Comparison of ENCODE assay signal across 11 mouse cellular contexts in genomic region chr16:77636497-77636896, GRCm38 (mm10). TPM values are rescaled to one million over a fixed set of nuclear protein-coding genes. Genes with fewer than 3 reads are reported as not detected.
DNase-seq lines count a peak whose midpoint lies in the region; ATAC-seq lines count a peak whose summit lies in the region.
"Had no signal": no experiment of that assay in that cellular context is flagged by ENCODE, and none has a peak within 500 bp of the region (broad histone marks: within the 10 kb centered on the region; RNA-seq: fewer than 3 reads in every experiment).

No protein-coding gene starts in this region.

- H3K4me2 ChIP-seq in midbrain, embryonic 12.5 days (replicated peaks): no peak overlapping the region
- no peak overlapping the region for H3K4me2 ChIP-seq in stomach, embryonic 15.5 days

- H3K9me3 ChIP-seq in midbrain, embryonic 12.5 days: no peaks in the 10 kb centered on the region
- H3K9me3 ChIP-seq in midbrain, embryonic 10.5 days (replicated peaks): no peaks in the 10 kb centered on the region
- no peaks in the 10 kb centered on the region for H3K9me3 ChIP-seq in stomach, embryonic 15.5 days

- peaks cover 12% of the 10 kb centered on the region for H3K4me1 ChIP-seq in midbrain, embryonic 12.5 days
- peaks cover 12% of the 10 kb centered on the region for H3K4me1 ChIP-seq in midbrain, embryonic 10.5 days
- H3K4me1 ChIP-seq in stomach, embryonic 15.5 days: no peaks in the 10 kb centered on the region

- 29% methylated on average over 6 of the region's 6 CpGs for WGBS in midbrain, embryonic 12.5 days
- WGBS in midbrain, embryonic 10.5 days: 55% methylated on average over 6 of the region's 6 CpGs
- 21% methylated on average over 6 of the region's 6 CpGs for WGBS in stomach, embryonic 15.5 days

- peak overlapping the region; percentile 71 for H3K27ac ChIP-seq in midbrain, embryonic 12.5 days (replicated peaks)
- H3K27ac ChIP-seq in midbrain, embryonic 10.5 days (replicated peaks): no peak overlapping the region
- peak overlapping the region; percentile 59 for H3K27ac ChIP-seq in stomach, embryonic 15.5 days

- DNase-seq in gastrocnemius, postnatal 14 days: peak; percentile 10
- no peak for DNase-seq in gastrocnemius, postnatal 36 days
- no peak for DNase-seq in midbrain, embryonic 10.5 days (ENCODE audit: low spot score)
- peak; percentile 14 for DNase-seq in kidney, postnatal 14 days
- DNase-seq: adrenal gland, postnatal 25 days had no signal

- intact Hi-C loops in gastrocnemius, postnatal 14 days (cut with DNase I; ENCODE audit: low total_unique reads): no loop called here
- intact Hi-C loops in gastrocnemius, postnatal 36 days (cut with DNase I): no loop called here

- ATAC-seq in midbrain, embryonic 12.5 days (ENCODE audit: low FRiP score, low read depth): no peak
- no peak; the same call in 1 of the 2 replicates for ATAC-seq in stomach, embryonic 15.5 days (ENCODE audit: insufficient read depth, low FRiP score, low read depth)
- no peak for ATAC-seq in megakaryocyte progenitor cell, adult 5-6 weeks (replicated peaks; ENCODE audit: poor library complexity)
- ATAC-seq in megakaryocyte, adult 5-6 weeks (ENCODE audit: poor library complexity, severe bottlenecking): no peak

- H3K9ac ChIP-seq in midbrain, embryonic 12.5 days (replicated peaks): no peak overlapping the region
- H3K9ac ChIP-seq in stomach, embryonic 15.5 days: no peak overlapping the region

- H3K36me3 ChIP-seq in midbrain, embryonic 12.5 days: no peaks in the 10 kb centered on the region
- no peaks in the 10 kb centered on the region for H3K36me3 ChIP-seq in midbrain, embryonic 10.5 days
- no peaks in the 10 kb centered on the region for H3K36me3 ChIP-seq in stomach, embryonic 15.5 days

- no peaks in the 10 kb centered on the region for H3K27me3 ChIP-seq in midbrain, embryonic 12.5 days
- H3K27me3 ChIP-seq in midbrain, embryonic 10.5 days (ENCODE audit: low read depth, poor library complexity, severe bottlenecking): no peaks in the 10 kb centered on the region
- H3K27me3 ChIP-seq in stomach, embryonic 15.5 days (replicated peaks): no peaks in the 10 kb centered on the region

- no peak overlapping the region for H3K4me3 ChIP-seq in midbrain, embryonic 12.5 days
- H3K4me3 ChIP-seq in midbrain, embryonic 10.5 days: no peak overlapping the region
- no peak overlapping the region for H3K4me3 ChIP-seq in stomach, embryonic 15.5 days (replicated peaks)

RNA-seq across cellular contexts. Expression of gene Gm11146, which starts 34.6 kb away (rescaled TPM):
- total RNA-seq in gastrocnemius, postnatal 14 days (2021): not detected
- not detected for total RNA-seq in gastrocnemius, postnatal 36 days (2021)
- not detected in 2 replicates for polyA plus RNA-seq in midbrain, embryonic 12.5 days (2016; fragmentation: Nextera tagmentation; extraction: Ambion mirVana)
- polyA plus RNA-seq in midbrain, embryonic 10.5 days (2016; fragmentation: Nextera tagmentation; extraction: Ambion mirVana): not detected in 2 replicates
- not detected in 2 replicates for polyA plus RNA-seq in stomach, embryonic 15.5 days (2015; fragmentation: Nextera tagmentation; extraction: Ambion mirVana)
- total RNA-seq in megakaryocyte progenitor cell, adult 5-6 weeks (2015): not detected in 2 replicates
- not detected in 2 replicates for total RNA-seq in megakaryocyte progenitor cell, adult 5-6 weeks (2017)
- not detected in 2 replicates for total RNA-seq in megakaryocyte, adult 5-6 weeks (2015)
- total RNA-seq in megakaryocyte, adult 5-6 weeks (2017): not detected in 2 replicates
- total RNA-seq: adrenal gland, postnatal 25 days; left cerebral cortex, postnatal 36 days had no signal
- polyA plus RNA-seq: C2C12 had no signal

Comparison
In these comparisons a context has a peak if more than half of its experiments do, and no peak if none do; other contexts are left out.
1. DNase-seq: peak in gastrocnemius, postnatal 14 days (single experiment) and kidney, postnatal 14 days (single experiment); none in gastrocnemius, postnatal 36 days (0 of 2) and midbrain, embryonic 10.5 days (single experiment).